Mouse (Mus musculus) limb, embryonic 11.5 days (tissue): ENCODE results near the gene Ncaph2. TPM values are rescaled to one million over a fixed set of nuclear protein-coding genes. Genes with fewer than 3 reads are reported as not detected.

Experiments
- ATAC-seq: fragments of 200-750 bp; cut with Nextera tagmentation; 2 replicates; pipeline ENCODE4 v1.8.0; 2017; ENCODE audit warnings: low read depth; ENCODE audit not compliant: insufficient number of reproducible peaks, low FRiP score, low TSS enrichment
- DNase-seq: peaks from one replicate; pipeline ENCODE4 v3.0.0-alpha.2; 2015; ENCODE audit warnings: low spot score
- H3K27ac ChIP-seq: fragments of 300-500 bp; sonication (generic); replicated peaks from 2 replicates; pipeline ENCODE4 v1.5.1; 2014; ENCODE audit warnings: low read depth, mild to moderate bottlenecking, low read length
- H3K27me3 ChIP-seq: fragments of 300-500 bp; sonication (generic); 2 replicates; pipeline ENCODE4 v1.6.1; 2014; ENCODE audit warnings: mild to moderate bottlenecking, low read length, mixed read lengths; ENCODE audit not compliant: control insufficient read depth, insufficient read depth
- H3K36me3 ChIP-seq: fragments of 300-500 bp; sonication (generic); 2 replicates; pipeline ENCODE4 v1.6.1; 2014; ENCODE audit warnings: mild to moderate bottlenecking, low read length, moderate library complexity, mixed read lengths; ENCODE audit not compliant: control insufficient read depth, insufficient read depth
- H3K4me1 ChIP-seq: fragments of 300-500 bp; sonication (generic); 2 replicates; pipeline ENCODE4 v1.6.1; 2014; ENCODE audit warnings: low read length, mixed read lengths; ENCODE audit not compliant: control insufficient read depth, insufficient read depth
- H3K4me2 ChIP-seq: fragments of 300-500 bp; sonication (generic); 2 replicates; pipeline ENCODE4 v1.6.1; 2014; ENCODE audit warnings: low read depth, mild to moderate bottlenecking, moderate library complexity; ENCODE audit not compliant: severe bottlenecking
- H3K4me3 ChIP-seq: fragments of 300-500 bp; sonication (generic); 2 replicates; pipeline ENCODE4 v1.5.1; 2014; ENCODE audit warnings: low read depth, low read length
- H3K9ac ChIP-seq: fragments of 300-500 bp; sonication (generic); 2 replicates; pipeline ENCODE4 v1.6.1; 2014; ENCODE audit warnings: mild to moderate bottlenecking, low read length
- H3K9me3 ChIP-seq: fragments of 300-500 bp; sonication (generic); 2 replicates; pipeline ENCODE4 v1.6.1; 2016; ENCODE audit warnings: low read length; ENCODE audit not compliant: control insufficient read depth
- WGBS: fragments of 180-500 bp; shearing (Covaris S2); extraction: QIAGEN DNeasy Blood & Tissue Kit; methylation state at CpG from one replicate; pipeline ENCODE4 v1.1.7; 2014; 5-methylcytosine and 5-hydroxymethylcytosine counted together
- polyA plus RNA-seq: library from polyadenylated mRNA; unstranded; fragments of >200 nt; fragmentation: Nextera tagmentation; extraction: Ambion mirVana; gene quantifications from 2 replicates; pipeline ENCODE4 v1.2.1, GENCODE M21; 2014

Gene Ncaph2
- polyA plus RNA-seq, 1 experiment from 2014 or later: 176 TPM

GRCm38 (mm10) chr15:89352795-89353194 is 2.7 kb upstream of the Ncaph2 start:
- peaks cover 8% of the 10 kb centered on the region; the same call in 1 of the 2 replicates for H3K4me1 ChIP-seq
- no peak overlapping the region for H3K4me2 ChIP-seq
- H3K27me3 ChIP-seq: no peaks in the 10 kb centered on the region
- 92% methylated on average over 12 of the region's 12 CpGs for WGBS
- DNase-seq (no peak), ATAC-seq (no peak)
- H3K36me3 ChIP-seq: peaks cover 15% of the 10 kb centered on the region
- no peaks in the 10 kb centered on the region for H3K9me3 ChIP-seq
- no peak overlapping the region for H3K9ac ChIP-seq
- no peak overlapping the region for H3K27ac ChIP-seq
- no peak overlapping the region for H3K4me3 ChIP-seq

DNA sequence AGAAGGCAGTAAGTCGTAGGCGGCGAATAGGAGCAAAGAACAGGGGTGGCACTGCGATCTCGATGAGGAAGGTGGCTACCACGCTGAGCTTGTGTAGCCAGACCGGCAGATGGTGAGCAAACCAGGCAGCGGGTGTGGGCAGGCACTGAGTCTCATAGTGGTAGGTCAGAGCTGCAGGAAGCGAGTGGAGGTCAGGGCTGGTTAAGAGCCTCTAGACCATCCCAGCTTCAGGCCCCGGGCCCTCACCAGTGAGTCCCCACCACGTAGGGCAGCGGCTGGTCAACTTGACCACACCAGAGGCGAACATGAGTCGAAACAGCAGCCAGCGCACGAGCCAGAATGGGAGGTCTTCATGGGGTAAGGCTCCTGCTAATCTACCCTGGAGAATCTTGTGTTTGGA is 1.7 kb upstream of the Ncaph2 start:
- ATAC-seq: no peak
- H3K27me3 ChIP-seq: no peaks in the 10 kb centered on the region
- peaks cover 15% of the 10 kb centered on the region for H3K36me3 ChIP-seq
- H3K4me1 ChIP-seq: peaks cover 8% of the 10 kb centered on the region; the same call in 1 of the 2 replicates
- no peak for DNase-seq
- whole genome bisulfite sequencing: 97% methylated on average over 16 of the region's 16 CpGs
- peak overlapping the region; percentile 75; the same call in 1 of the 2 replicates for H3K4me2 ChIP-seq
- H3K9me3 ChIP-seq: no peaks in the 10 kb centered on the region
- no peak overlapping the region; the same call in 1 of the 2 replicates for H3K9ac ChIP-seq
- H3K4me3 ChIP-seq: no peak overlapping the region
- H3K27ac ChIP-seq: no peak overlapping the region

DNA sequence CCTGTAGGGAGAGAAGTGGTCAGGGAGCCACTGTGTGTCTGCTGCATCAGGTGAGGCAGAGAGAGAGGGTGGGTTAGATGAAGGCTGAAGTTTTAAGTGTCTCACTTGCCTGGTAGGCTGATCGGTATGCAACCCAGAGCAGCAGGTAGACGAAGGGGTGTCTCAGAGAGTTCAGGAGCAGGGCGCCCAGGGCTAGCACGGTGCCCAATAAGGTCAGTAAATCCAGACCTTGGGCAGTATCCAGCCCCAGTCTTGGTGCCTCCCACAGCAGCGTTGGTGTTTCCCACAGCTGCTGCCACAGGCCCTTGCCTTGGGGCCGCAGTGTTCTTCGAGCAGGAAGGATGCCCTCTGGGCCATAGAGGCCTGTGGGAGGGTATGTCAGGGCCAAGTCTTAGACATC is 1.1 kb upstream of the Ncaph2 start:
- no peak for ATAC-seq
- Histone ChIP-seq H3K9me3 (no peaks in the 10 kb centered on the region), H3K4me1 (peaks cover 8% of the 10 kb centered on the region; the same call in 1 of the 2 replicates), H3K4me3 (peak overlapping the region; percentile 86), H3K27me3 (no peaks in the 10 kb centered on the region), H3K4me2 (peak overlapping the region; percentile 75), H3K27ac (no peak overlapping the region), H3K9ac (peak overlapping the region; percentile 81), H3K36me3 (peaks cover 15% of the 10 kb centered on the region)
- no peak for DNase-seq
- 84% methylated on average over 7 of the region's 7 CpGs for WGBS

DNA sequence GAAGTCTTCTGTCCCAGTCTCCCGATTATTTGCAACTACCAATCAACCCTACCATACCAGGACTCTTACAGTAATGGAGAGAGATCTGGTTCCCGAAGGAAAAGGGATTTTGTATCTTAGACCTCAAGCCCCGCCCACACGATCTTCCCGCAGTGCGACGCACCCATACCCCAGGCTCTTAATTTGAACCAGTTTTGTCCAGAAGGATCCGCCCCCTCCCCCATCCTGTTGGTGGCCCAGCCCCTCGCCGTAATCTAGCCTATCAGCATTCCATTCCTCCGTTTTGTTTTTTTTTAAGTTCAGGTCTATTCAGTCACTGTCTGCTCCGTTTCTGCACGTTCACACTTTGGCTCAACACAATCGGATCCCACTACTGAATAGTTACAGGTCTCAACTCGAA is 853 bp downstream of the Ncaph2 start:
- no peaks in the 10 kb centered on the region for H3K27me3 ChIP-seq
- peak overlapping the region; percentile 86 for H3K4me3 ChIP-seq
- ATAC-seq (peak; percentile 82), DNase-seq (peak; percentile 93)
- peak overlapping the region; percentile 73; the same call in 1 of the 2 replicates for H3K27ac ChIP-seq
- H3K4me1 ChIP-seq: peaks cover 8% of the 10 kb centered on the region; the same call in 1 of the 2 replicates
- peaks cover 14% of the 10 kb centered on the region for H3K36me3 ChIP-seq
- WGBS: under 1% methylated on average over 15 of the region's 15 CpGs
- peak overlapping the region; percentile 81 for H3K9ac ChIP-seq
- peak overlapping the region; percentile 54 for H3K4me2 ChIP-seq
- H3K9me3 ChIP-seq: no peaks in the 10 kb centered on the region

GRCm38 (mm10) chr15:89358784-89359183 is 3.3 kb downstream of the Ncaph2 start:
- ATAC-seq (no peak), DNase-seq (no peak)
- Histone ChIP-seq H3K27me3 (no peaks in the 10 kb centered on the region), H3K4me1 (peaks cover 8% of the 10 kb centered on the region; the same call in 1 of the 2 replicates), H3K27ac (no peak overlapping the region), H3K9me3 (no peaks in the 10 kb centered on the region), H3K4me3 (no peak overlapping the region), H3K4me2 (no peak overlapping the region), H3K9ac (no peak overlapping the region), H3K36me3 (peaks cover 15% of the 10 kb centered on the region)
- WGBS: 89% methylated on average over 3 of the region's 3 CpGs

GRCm38 (mm10) chr15:89363051-89363450 is 7.5 kb downstream of the Ncaph2 start:
- no peak overlapping the region for H3K27ac ChIP-seq
- H3K4me2 ChIP-seq: no peak overlapping the region
- H3K4me3 ChIP-seq: no peak overlapping the region
- DNase-seq: no peak
- H3K27me3 ChIP-seq: no peaks in the 10 kb centered on the region
- WGBS: 90% methylated on average over 7 of the region's 7 CpGs
- ATAC-seq: no peak
- H3K36me3 ChIP-seq: peaks cover 41% of the 10 kb centered on the region
- H3K9me3 ChIP-seq: no peaks in the 10 kb centered on the region
- H3K4me1 ChIP-seq: no peaks in the 10 kb centered on the region
- no peak overlapping the region for H3K9ac ChIP-seq

- H3K4me1 ChIP-seq: no peaks in the 10 kb centered on the region
- 93% methylated on average over 4 of the region's 4 CpGs for WGBS
These were observed 9.6 kb downstream of the Ncaph2 start for GRCm38 (mm10) chr15:89365141-89365551.

GRCm38 (mm10) chr15:89372068-89372467 is 16.5 kb downstream of the Ncaph2 start:
- ATAC-seq: no peak
- DNase-seq: no peak
- no peak overlapping the region for H3K4me2 ChIP-seq
- no peak overlapping the region for H3K27ac ChIP-seq
- WGBS: 91% methylated on average over 13 of the region's 13 CpGs
- peaks cover 11% of the 10 kb centered on the region for H3K27me3 ChIP-seq
- no peak overlapping the region for H3K9ac ChIP-seq
- H3K9me3 ChIP-seq: no peaks in the 10 kb centered on the region
- H3K4me3 ChIP-seq: no peak overlapping the region
- H3K4me1 ChIP-seq: peaks cover 10% of the 10 kb centered on the region
- peaks cover 35% of the 10 kb centered on the region for H3K36me3 ChIP-seq

More at GRCm38 (mm10) chr15:89365141-89365551, 9.6 kb downstream of the Ncaph2 start:
- Histone ChIP-seq H3K9ac (no peak overlapping the region), H3K27ac (no peak overlapping the region), H3K9me3 (no peaks in the 10 kb centered on the region), H3K4me3 (no peak overlapping the region), H3K36me3 (peaks cover 56% of the 10 kb centered on the region), H3K4me2 (no peak overlapping the region), H3K27me3 (no peaks in the 10 kb centered on the region)
- DNase-seq (no peak), ATAC-seq (no peak)

GRCm38 (mm10) chr15:89372536-89372935 is 17.0 kb downstream of the Ncaph2 start:
- no peak overlapping the region for H3K27ac ChIP-seq
- no peak overlapping the region for H3K9ac ChIP-seq

More at GRCm38 (mm10) chr15:89372536-89372935, 17.0 kb downstream of the Ncaph2 start:
- H3K36me3 ChIP-seq: peaks cover 35% of the 10 kb centered on the region
- ATAC-seq (no peak), DNase-seq (no peak)
- no peaks in the 10 kb centered on the region for H3K9me3 ChIP-seq
- WGBS: 81% methylated on average over 7 of the region's 7 CpGs
- H3K4me1 ChIP-seq: peaks cover 14% of the 10 kb centered on the region
- peaks cover 16% of the 10 kb centered on the region for H3K27me3 ChIP-seq
- no peak overlapping the region for H3K4me3 ChIP-seq
- H3K4me2 ChIP-seq: peak overlapping the region; percentile 84; the same call in 1 of the 2 replicates
